ENCODE assay signal across 23 mouse cellular contexts in the genomic region with DNA sequence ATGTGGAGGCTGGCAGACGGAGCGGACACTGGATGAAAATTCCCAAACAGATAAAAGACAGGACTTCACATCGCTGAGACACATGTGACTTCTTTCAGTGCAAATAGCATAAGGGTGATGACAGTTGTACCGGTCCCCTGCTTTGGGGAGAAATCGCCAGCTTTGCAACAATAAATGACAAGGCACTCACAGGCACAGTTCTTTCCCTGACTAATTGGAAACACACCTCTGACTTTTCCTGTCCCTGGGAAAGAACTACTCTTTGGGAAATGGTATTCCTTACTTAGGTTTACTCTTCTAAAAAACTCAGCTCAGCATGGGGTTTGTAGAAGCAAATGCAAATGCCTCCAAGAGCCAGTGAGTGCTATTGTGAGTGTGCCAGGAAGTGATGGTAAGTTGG.
DNase-seq lines count a peak whose midpoint lies in the region; ATAC-seq and TF ChIP-seq lines count a peak whose summit lies in the region.
"Had no signal": no experiment of that assay in that cellular context is flagged by ENCODE, and none has a peak within 500 bp of the region (broad histone marks: within the 10 kb centered on the region; RNA-seq: fewer than 3 reads in every experiment).

No protein-coding gene starts in this region.

- H3K9me3 ChIP-seq in lung, embryonic 14.5 days (ENCODE audit: low read depth, low read length): no peaks in the 10 kb centered on the region
- no peaks in the 10 kb centered on the region for H3K9me3 ChIP-seq in embryonic facial prominence, embryonic 15.5 days (replicated peaks)
- H3K9me3 ChIP-seq in limb, embryonic 12.5 days: no peaks in the 10 kb centered on the region
- H3K9me3 ChIP-seq: neural tube, embryonic 13.5 days had no signal

- TF ChIP-seq POLR2A in lung, adult 2 months (IDR thresholded peaks at IDR 0.05; ENCODE audit: borderline replicate concordance, extremely low read depth, low read depth, low read length): no peak

- no peak overlapping the region for H3K4me2 ChIP-seq in lung, embryonic 14.5 days
- H3K4me2 ChIP-seq in embryonic facial prominence, embryonic 15.5 days (replicated peaks): no peak overlapping the region
- H3K4me2 ChIP-seq in limb, embryonic 12.5 days: peak overlapping the region; percentile 29; the same call in 1 of the 2 replicates
- H3K4me2 ChIP-seq: hindbrain, embryonic 14.5 days; neural tube, embryonic 13.5 days had no signal

- no peak overlapping the region for H3K9ac ChIP-seq in lung, embryonic 14.5 days
- no peak overlapping the region for H3K9ac ChIP-seq in embryonic facial prominence, embryonic 15.5 days
- H3K9ac ChIP-seq in limb, embryonic 12.5 days (replicated peaks): no peak overlapping the region
- H3K9ac ChIP-seq: forebrain, postnatal 0 days; hindbrain, embryonic 14.5 days; neural tube, embryonic 13.5 days had no signal

- H3K27me3 ChIP-seq in lung, embryonic 14.5 days (ENCODE audit: insufficient read depth, low read length): no peaks in the 10 kb centered on the region
- H3K27me3 ChIP-seq in embryonic facial prominence, embryonic 15.5 days: no peaks in the 10 kb centered on the region
- H3K27me3 ChIP-seq in limb, embryonic 12.5 days: no peaks in the 10 kb centered on the region
- H3K27me3 ChIP-seq: neural tube, embryonic 13.5 days had no signal

- TF ChIP-seq CTCF in lung, embryonic 14.5 days (IDR thresholded peaks at IDR 0.05; ENCODE audit: low read depth): no peak
- no peak for TF ChIP-seq CTCF in lung, adult 2 months (IDR thresholded peaks at IDR 0.05; ENCODE audit: insufficient read depth, low read length)

- no peak for ATAC-seq in lung, embryonic 14.5 days (ENCODE audit: insufficient read depth)
- ATAC-seq in embryonic facial prominence, embryonic 15.5 days (ENCODE audit: insufficient number of reproducible peaks, low FRiP score, low TSS enrichment, low read depth): peak; percentile 57; the same call in 1 of the 2 replicates
- no peak for ATAC-seq in limb, embryonic 12.5 days (ENCODE audit: insufficient number of reproducible peaks, insufficient read depth, low FRiP score, low TSS enrichment, low read depth)
- ATAC-seq: forebrain, postnatal 0 days; midbrain, embryonic 16.5 days had no signal

- no peaks in the 10 kb centered on the region for H3K4me1 ChIP-seq in lung, embryonic 14.5 days (ENCODE audit: insufficient read depth)
- H3K4me1 ChIP-seq in lung, adult 2 months (ENCODE audit: control insufficient read depth, insufficient read depth, low read length): no peaks in the 10 kb centered on the region
- H3K4me1 ChIP-seq in embryonic facial prominence, embryonic 15.5 days: peaks cover 11% of the 10 kb centered on the region
- H3K4me1 ChIP-seq in limb, embryonic 12.5 days (replicated peaks): peaks cover 18% of the 10 kb centered on the region

- DNase-seq in lung, embryonic 14.5 days: peak; percentile 27
- DNase-seq in lung, adult 2 months: no peak
- peak; percentile 16 for DNase-seq in embryo, embryonic 9.5 days (ENCODE audit: extremely low spot score)
- DNase-seq in gastrocnemius, postnatal 10 days: no peak
- DNase-seq in right cerebral cortex, postnatal 14 days: no peak
- no peak for DNase-seq in kidney, adult 11 months
- DNase-seq: adrenal gland, postnatal 36 days; cerebellum, adult 11 months; cerebellum, postnatal 14 days; forebrain, postnatal 0 days; kidney, adult 8-10 months; kidney, postnatal 14 days; layer of hippocampus, postnatal 36 days; lung, adult 18-20 months; right cerebral cortex, adult 18-20 months; thymus, adult 18-20 months; thymus, postnatal 36 days had no signal

- no peaks in the 10 kb centered on the region for H3K36me3 ChIP-seq in lung, embryonic 14.5 days (ENCODE audit: insufficient read depth)
- no peaks in the 10 kb centered on the region for H3K36me3 ChIP-seq in embryonic facial prominence, embryonic 15.5 days
- no peaks in the 10 kb centered on the region for H3K36me3 ChIP-seq in limb, embryonic 12.5 days
- H3K36me3 ChIP-seq: neural tube, embryonic 13.5 days had no signal

- WGBS in lung, embryonic 14.5 days: 28% methylated on average over 5 of the region's 5 CpGs
- 74% methylated on average over 5 of the region's 5 CpGs for WGBS in lung, adult 2 months
- WGBS in embryonic facial prominence, embryonic 15.5 days: 17% methylated on average over 5 of the region's 5 CpGs
- 11% methylated on average over 5 of the region's 5 CpGs for WGBS in limb, embryonic 12.5 days

- H3K4me3 ChIP-seq in lung, embryonic 14.5 days (ENCODE audit: low read depth, low read length): no peak overlapping the region
- H3K4me3 ChIP-seq in lung, adult 2 months (replicated peaks; ENCODE audit: extremely low read depth, low read depth, low read length): no peak overlapping the region
- H3K4me3 ChIP-seq in embryonic facial prominence, embryonic 15.5 days (replicated peaks): no peak overlapping the region
- no peak overlapping the region for H3K4me3 ChIP-seq in limb, embryonic 12.5 days (replicated peaks)
- H3K4me3 ChIP-seq: myocyte; neural tube, embryonic 13.5 days had no signal

- H3K27ac ChIP-seq in lung, embryonic 14.5 days (ENCODE audit: low read depth): peak overlapping the region; percentile 19; the same call in 1 of the 2 replicates
- H3K27ac ChIP-seq in embryonic facial prominence, embryonic 15.5 days (replicated peaks): peak overlapping the region; percentile 48
- H3K27ac ChIP-seq in limb, embryonic 12.5 days: peak overlapping the region; percentile 66
- H3K27ac ChIP-seq: hindbrain, embryonic 14.5 days; neural tube, embryonic 13.5 days had no signal

Comparison
In these comparisons a context has a peak if more than half of its experiments do, and no peak if none do; other contexts are left out.
1. DNase-seq: peak in lung, embryonic 14.5 days (single experiment) and embryo, embryonic 9.5 days (single experiment); none in lung, adult 2 months (single experiment), gastrocnemius, postnatal 10 days (single experiment), right cerebral cortex, postnatal 14 days (single experiment) and kidney, adult 11 months (single experiment).
2. Peak in every context shown above with its lines, with median percentiles within 50 percentile points of each other: H3K27ac ChIP-seq.